Mouse (Mus musculus): ENCODE results near the gene Nubpl.
A peak's percentile ranks its signal among the peaks of the same experiment; 100 is the strongest.
"Not testable (repeated sequence)": the region's sequence is repeated elsewhere in the genome, so short reads cannot be mapped to it uniquely, and the experiment has no call there.

Nubpl gene

DNA sequence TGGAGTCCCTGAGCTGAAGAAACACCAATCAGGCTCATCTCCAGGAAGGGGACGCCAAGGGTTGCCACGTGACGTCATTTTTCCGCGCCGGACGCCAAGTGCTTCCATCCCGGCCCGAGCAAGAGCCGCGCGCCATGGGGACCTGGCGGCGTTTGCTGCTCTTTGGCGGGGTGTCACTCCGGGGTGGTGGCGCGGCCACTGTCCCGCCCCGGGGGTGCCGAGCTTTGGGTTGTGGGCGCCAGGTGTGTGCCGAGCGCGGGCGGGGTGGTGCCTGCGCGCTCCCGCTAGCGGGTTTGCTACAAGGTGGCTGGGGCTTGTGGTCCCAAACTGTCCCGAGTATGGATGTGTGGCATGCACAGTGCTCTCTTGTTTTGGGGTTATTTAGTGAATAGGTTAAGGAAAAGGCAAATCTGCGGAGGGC, at the start of gene Nubpl:
Nubpl (plus strand) TSS at position 88 of the 421 bp plus-strand sequence.
- DNase-seq (ENCODE audit: low spot score) = peak; percentile 78

GRCm38 (mm10) chr12:52049324-52049723, 48.2 kb upstream of the Nubpl start:
- DNase-seq (ENCODE audit: low spot score) = no peak

DNA sequence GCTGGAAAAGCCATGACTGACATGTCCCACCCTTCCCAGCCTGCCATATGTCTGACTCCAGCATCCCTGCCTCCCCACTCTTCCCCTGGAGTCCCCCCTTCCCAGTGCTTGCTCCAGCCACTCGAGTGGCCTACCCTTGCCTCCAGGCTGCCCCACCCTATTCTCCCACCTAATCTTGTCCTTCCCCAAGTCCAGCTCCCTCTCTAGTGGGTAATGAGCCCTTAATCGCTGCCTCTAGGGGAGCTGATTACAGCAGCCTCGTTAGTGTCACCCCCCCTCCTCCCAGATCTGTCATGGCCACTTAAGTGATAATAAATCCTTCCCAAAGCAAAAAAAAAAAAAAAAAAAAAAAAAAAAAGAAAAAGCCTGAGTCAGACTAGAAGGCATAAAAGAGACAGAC, 18.2 kb upstream of the Nubpl start:
- DNase-seq (ENCODE audit: low spot score) = not testable (repeated sequence)

DNA sequence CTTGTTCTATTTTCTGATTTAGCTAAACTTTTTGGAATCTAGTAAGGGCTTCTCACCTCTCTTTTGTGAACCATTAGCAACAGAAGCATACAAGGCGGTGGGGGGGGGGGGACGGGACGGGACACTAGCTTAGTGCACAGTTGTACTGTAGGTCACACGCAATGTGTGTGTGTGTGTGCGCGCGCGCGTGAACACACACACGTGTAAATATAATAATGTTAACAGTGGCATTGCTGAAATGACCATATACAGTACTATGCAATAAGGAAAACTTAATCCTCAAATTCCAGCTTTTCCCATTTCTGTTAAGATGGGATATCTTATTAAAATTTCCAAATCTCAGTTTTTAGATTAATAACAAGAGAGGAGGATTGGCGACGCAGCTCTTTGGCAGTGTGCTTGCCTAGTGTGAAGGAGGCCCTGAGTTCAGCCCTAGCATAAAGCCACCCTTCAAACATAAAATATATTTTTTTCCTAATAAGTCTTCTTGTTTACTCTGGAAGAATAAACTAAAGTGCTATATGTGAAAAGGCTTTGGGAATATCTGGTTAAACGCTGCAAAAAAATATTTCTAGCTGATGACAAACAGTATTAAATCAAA, 388 bp upstream of the Nubpl start:
- DNase-seq (ENCODE audit: low spot score) = no peak

- DNase-seq (ENCODE audit: low spot score) = no peak
These were observed 22.7 kb downstream of the Nubpl start for GRCm38 (mm10) chr12:52120276-52120675.

- DNase-seq (ENCODE audit: low spot score) = no peak
These were observed 28.9 kb downstream of the Nubpl start for GRCm38 (mm10) chr12:52126407-52126806.

- no peak for DNase-seq (ENCODE audit: low spot score)
These were observed 31.5 kb downstream of the Nubpl start for GRCm38 (mm10) chr12:52129072-52129471.

- no peak for DNase-seq (ENCODE audit: low spot score)
These were observed 34.7 kb downstream of the Nubpl start for GRCm38 (mm10) chr12:52132256-52132655.

DNA sequence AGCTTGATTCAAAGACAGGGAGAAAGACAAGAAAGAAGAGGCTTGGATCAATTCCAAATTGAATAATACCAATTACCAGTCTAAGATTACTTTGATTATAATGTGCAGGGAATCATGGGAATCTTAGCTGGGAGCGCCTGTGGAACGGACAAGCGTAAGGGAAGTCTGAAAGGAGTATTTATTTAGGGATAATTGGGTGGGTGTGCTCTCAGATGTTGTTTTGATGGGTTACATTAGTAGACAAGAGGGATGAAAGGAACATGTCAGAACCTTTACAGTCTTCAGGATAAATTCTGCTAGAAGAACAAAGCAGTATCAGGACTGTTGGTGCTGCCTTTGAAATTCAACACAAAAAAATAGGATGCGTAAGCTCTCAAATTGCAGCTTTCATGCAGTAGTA, 40.8 kb downstream of the Nubpl start:
- DNase-seq (ENCODE audit: low spot score) = no peak

GRCm38 (mm10) chr12:52146639-52147038, 49.1 kb downstream of the Nubpl start:
- no peak for DNase-seq (ENCODE audit: low spot score)

DNA sequence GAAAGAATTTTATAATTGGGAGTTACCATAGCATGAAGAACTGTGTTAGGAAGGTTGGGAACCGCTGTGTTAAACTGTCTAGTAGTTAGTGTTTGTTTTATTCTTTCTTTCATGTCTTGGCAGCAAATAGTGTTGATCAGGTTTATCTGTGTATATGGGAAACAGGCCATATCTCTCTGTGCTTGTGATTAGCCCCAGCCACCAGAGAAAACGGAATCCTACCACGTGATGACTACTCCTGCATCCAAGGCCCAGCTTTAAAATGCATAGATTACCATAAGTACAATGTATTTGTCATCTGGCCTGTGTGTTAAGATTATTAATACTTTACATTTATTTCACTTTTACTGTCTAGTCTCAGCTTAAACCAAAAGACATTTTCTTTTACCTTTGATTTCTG, 51.9 kb downstream of the Nubpl start:
- DNase-seq (ENCODE audit: low spot score) = no peak

DNA sequence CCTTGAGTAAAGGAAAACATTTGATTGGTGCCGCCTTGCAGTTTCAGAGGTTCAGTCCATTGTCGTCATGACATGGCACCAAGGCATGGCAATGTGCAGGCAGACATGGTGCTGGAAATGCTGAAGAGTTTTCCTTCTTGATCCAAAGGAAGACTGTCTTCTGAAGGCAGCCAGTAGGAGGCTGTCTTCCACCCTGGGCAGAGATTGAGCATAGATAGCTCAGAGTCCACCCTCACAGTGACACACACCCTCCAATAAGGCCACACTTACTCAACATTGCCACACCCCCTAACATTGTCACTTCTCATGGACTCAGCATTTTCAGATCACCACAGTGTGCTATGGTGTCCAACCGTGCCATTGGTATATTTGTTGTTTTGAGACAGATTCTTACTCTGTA, 54.5 kb downstream of the Nubpl start:
- DNase-seq (ENCODE audit: low spot score) = no peak

GRCm38 (mm10) chr12:52154906-52155305, 57.4 kb downstream of the Nubpl start:
- no peak for DNase-seq (ENCODE audit: low spot score)

- DNase-seq (ENCODE audit: low spot score) = no peak
These were observed 66.9 kb downstream of the Nubpl start for GRCm38 (mm10) chr12:52164414-52164813.

- no peak for DNase-seq (ENCODE audit: low spot score)
These were observed 88.8 kb downstream of the Nubpl start for GRCm38 (mm10) chr12:52186205-52186793.

DNA sequence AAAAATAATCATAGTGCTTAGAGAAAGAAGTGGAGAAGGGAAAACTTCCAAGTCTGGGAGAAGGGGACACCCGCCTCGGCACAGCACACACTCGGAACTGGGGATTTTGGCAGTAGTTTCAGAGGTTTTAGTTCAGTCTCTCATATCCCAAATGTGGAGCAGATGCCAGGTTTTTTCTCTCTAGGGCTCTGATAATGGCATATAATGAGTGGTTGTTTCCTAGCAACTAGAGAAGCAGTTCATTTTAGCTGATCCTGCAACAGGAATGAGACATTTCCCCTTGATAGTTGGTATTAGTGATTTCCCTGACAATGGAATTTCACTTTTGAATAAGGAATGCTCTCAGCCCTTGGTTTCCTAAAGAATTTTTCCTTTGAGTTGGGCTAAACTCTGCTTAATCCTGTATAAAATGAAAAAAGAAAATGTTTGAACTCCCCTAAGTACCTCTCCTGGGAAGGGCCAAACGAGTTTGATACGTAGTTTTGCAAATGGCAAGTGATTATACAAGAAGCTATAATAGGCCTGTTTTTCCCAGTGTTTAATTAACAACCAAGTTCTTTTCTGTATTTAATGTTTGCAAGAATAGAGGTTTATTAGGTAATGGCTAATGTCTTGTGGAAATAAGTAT, 89.5 kb downstream of the Nubpl start:
- DNase-seq (ENCODE audit: low spot score) = no peak

DNA sequence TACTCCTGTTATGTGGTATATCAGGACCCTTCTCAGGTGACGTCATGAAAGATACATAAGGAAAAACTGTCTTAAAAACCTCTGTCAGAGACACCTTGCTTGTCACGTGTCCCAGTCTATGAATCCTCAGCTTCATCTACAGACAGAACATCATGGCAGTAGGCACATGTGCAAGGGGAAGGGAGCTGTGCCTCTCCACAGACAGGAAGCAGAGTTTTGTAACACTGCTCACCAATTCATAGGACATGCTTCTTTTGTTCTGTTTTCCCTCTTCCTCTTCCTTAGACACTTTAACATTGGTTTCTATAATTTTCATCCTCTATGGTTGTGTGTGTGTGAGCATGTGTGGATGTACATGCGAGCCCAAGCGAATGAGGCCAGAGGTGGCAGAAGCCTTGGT, 100.9 kb downstream of the Nubpl start:
- no peak for DNase-seq (ENCODE audit: low spot score)

GRCm38 (mm10) chr12:52209121-52209610, 111.6 kb downstream of the Nubpl start:
- no peak for DNase-seq (ENCODE audit: low spot score)

- DNase-seq (ENCODE audit: low spot score) = no peak
These were observed 113.6 kb downstream of the Nubpl start for GRCm38 (mm10) chr12:52211144-52211543.

- DNase-seq (ENCODE audit: low spot score) = no peak
These were observed 117.3 kb downstream of the Nubpl start for GRCm38 (mm10) chr12:52214837-52215236.

DNA sequence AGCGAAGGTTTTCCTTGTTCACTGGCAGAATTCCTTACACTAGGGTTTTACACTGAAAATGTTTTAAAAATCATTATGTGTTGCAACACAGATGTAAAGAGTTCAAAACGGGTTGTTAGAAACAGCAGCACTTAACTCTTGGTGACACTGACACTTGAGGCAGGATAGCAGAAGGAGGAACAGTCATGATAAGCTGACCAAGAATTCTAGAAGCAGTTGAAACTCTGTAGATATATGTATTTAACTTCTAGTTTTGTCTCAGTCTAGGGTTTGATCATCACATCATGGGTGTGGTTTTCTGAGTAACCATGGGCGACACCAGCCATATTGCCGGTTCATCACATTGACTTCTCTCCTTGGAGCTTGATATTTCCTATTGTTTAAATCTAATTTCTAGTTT, 127.4 kb downstream of the Nubpl start:
- no peak for DNase-seq (ENCODE audit: low spot score)

DNA sequence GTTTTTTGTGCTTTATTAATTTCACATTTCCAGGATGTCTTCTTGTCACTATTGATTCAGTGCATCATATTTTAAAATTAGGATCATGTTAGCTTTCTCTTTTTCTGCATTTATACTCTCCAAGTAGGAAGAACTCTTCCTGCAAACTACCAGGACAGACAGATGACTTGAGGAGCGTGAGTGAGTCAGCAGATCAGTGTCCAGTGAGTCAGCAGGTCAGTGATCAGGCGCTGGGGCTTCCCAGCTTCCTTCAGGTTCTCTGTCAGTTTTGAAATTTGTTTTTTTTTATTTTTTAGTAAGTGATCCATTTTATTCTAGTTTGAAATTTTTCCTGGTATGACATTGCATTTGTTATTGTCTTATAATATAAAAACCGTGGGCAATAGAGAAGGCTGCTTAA, 131.2 kb downstream of the Nubpl start:
- no peak for DNase-seq (ENCODE audit: low spot score)

DNA sequence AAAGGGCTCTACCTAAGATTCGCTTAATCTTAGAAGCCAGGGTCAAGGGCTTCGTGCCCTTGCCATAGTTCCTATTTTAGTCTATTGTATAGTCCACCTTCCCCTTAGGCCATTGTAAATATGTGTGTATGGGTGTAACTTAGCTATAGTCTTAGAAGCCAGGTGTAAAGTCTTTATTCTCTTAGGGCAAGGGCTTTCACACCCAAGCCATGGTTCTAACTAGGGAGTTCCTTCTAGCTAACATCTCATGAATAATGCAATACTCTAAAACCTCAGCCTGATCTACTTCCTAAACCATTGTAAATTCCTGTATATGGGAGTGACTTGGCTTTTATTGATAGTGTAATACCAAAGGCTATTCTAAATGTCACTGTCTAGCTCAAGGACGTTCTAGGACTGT, 134.4 kb downstream of the Nubpl start:
- not testable (repeated sequence) for DNase-seq (ENCODE audit: low spot score)

DNA sequence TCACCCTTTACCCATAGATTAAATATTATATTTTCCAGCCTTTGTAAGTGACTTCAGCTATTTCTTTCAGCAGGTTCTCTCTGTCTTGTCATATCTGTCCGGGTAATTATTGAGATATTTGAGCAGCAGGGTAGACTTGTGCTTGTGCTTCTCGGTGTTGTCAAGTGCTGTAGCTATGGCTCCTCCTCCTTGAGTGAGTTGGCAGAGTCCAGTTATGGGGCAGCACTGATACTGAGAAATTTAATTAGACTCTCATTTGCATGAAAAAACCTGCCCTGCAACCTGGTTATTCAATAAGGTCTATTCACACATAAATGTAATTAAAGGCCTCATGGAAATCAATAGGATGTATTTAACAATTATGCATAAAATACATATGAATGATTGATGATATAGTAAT, 145.2 kb downstream of the Nubpl start:
- no peak for DNase-seq (ENCODE audit: low spot score)

All from spleen, adult 12 weeks (tissue).